Mouse (Mus musculus) ovary, postnatal 10 days (tissue): ENCODE measurements at regions not wholly inside any gene's neighbourhood (a gene's known extent, or its start where the extent isn't known, plus 50 kb on each side); places are given as distances from the start of the nearest gene placed in this dataset.
"Not testable (repeated sequence)": the region's sequence is repeated elsewhere in the genome, so short reads cannot be mapped to it uniquely, and the experiment has no call there.

Source experiments
- DNase-seq: peaks from one replicate; pipeline ENCODE4 v3.0.0; 2022; ENCODE audit warnings: low spot score

DNA sequence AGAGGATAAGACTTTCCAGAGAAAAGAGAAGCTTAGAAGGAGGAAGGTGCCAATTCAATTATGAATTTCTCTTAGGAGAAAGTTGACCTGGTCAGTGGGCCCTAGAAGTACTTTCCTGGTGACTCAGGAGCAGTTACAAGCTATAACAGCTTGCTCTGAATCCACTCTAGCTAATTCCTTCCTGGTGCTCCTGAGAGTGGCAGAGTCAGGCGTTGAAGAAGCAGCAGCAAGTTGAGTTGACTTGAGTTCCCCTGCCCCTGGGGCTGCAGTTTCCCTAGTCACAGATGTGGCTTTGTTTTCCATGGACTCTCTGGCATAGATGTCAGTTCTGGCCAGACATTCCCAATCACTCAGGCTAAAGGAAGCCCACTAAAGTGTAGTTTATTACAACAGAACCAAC, 85.9 kb downstream of the Osr1 start:
- DNase-seq, result no peak

DNA sequence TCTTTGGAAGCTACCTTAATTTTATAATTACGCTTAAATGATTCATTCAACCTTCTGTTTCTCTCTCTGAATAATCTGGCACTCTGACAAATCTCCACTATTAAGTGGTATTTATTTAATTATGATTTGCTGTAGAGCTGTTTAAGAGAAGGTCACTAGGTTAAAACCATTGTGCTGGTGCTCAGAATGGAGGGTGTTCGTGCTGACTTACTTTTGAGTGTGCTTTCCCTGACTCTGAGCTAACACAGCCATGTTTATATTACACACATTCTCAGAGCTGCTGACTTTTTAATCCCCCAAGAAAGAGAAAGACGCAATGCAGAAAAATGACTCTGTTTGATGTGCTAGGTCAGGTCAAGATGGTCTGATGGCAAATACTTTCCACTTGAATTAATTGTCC, 86.4 kb downstream of the Osr1 start:
- DNase-seq, result no peak

DNA sequence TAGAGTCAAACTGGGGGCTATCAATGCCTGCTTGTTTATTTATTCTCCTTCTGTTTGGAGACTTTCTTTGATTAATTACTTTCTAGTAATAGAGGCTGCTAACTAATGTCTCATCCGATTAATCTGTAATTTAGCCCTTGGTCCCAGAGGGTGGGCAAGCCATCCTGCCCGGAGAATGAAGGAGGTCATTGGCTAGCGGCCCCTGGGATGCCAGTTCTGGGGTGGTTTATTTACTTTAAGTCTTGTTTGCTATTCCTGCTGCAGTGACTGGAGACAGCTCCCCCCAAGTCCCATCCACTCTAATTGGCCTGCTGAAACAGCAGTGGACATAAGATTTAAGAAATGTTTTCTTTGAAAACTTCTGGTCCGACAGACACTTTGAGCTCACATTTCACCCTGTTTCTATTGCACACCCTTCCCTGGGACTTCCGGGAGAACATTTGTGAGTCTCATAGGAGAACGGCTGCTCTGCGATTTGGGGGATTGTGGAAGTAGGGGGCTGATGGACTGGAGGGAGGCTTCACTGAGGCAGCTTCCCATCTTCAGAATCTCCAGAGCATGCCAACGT, 87.4 kb downstream of the Osr1 start:
- DNase-seq, result no peak

DNA sequence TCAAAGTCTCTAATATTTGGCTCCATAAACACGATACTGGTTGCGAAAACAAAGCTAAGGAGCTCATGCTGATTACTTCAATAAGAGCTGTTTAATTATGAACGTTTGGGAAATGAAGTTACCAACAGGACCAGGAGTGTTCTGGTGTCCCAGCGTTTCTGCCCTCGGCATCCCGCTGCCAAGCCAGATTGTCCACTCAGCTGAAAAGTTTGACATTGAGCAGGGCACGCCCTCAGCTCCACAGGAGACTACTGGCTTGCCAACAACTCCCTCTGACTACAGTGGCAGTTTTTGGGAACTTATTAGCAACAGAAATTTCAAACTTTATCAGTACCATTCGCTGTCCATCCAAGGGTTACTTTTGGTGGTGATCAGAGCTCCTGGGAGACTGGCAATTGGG, 87.9 kb downstream of the Osr1 start:
- no peak for DNase-seq

DNA sequence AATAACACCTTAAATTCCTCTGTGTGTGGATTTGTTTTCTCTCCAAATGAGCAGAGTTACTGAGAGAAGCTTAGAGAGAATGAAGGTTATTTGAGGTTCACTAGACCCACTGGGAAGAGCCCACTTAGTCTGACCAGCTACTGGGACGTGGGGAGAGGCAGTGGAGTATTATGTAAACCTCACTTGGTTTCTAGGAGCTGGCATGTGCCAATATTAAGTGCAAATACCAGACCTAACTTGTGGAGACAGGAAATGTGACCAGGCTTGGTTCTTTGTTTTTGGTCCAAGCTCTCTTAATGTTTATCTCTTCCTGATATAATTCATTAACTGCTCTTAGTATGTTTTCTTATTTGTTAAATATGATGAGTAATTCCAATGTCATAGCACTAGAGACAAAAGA, 90.4 kb downstream of the Osr1 start:
- no peak for DNase-seq

DNA sequence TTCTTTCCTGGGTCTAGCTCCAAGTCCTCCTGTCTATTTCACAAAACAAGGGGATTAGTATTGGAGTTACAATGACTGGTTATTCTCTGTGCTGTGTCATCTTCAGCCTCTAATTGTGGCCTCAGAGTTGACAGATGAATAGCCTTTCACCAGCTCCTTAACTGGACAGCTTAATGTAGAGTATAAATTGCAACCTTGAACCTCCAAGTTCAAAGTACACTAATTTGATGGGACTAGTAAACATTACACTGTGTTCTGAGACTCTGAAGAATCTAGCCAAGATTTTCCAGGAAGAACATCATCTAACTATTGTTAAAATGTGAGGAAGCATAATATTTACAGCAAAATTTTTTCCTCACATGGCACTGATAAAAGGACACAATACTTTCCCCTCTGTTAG, 118.9 kb downstream of the Osr1 start:
- no peak for DNase-seq

DNA sequence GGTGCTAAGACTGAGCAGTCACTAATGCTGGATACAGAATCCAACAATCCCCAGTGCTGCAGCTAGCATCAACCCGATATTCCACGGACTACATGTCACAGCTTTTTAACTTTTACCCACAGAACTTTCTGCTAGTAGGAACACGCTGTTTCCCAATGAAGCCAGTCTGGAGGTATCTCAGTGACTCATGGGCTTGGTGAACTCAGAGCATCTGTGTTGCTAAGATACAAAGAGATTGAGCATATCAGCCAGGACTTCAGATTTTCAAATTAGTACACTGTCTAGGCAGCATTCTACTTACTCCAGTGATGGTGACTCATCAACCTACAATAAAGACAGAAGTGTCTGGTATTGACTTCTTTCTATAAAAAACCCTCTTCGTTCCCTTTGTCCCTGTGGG, 119.6 kb downstream of the Osr1 start:
- no peak for DNase-seq

DNA sequence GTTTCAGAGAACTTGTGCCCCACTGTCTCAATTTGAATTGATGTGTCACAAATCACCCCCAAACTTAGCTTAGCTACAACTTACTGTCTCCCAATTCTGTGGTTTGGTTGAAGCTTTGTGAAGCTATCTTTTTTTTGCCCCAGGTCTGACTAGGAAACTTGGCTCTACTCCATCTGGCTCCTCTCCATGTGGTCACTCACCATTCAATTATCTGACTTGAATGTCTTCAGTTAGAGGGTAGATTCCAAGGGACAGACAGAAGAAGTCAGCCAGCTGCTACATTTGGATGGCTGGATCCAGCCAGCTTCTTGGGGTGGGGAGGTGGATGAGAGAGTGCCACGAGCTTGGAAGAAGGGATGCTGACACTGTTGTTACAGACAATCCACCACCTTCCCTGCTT, 163.0 kb downstream of the Osr1 start:
- no peak for DNase-seq

DNA sequence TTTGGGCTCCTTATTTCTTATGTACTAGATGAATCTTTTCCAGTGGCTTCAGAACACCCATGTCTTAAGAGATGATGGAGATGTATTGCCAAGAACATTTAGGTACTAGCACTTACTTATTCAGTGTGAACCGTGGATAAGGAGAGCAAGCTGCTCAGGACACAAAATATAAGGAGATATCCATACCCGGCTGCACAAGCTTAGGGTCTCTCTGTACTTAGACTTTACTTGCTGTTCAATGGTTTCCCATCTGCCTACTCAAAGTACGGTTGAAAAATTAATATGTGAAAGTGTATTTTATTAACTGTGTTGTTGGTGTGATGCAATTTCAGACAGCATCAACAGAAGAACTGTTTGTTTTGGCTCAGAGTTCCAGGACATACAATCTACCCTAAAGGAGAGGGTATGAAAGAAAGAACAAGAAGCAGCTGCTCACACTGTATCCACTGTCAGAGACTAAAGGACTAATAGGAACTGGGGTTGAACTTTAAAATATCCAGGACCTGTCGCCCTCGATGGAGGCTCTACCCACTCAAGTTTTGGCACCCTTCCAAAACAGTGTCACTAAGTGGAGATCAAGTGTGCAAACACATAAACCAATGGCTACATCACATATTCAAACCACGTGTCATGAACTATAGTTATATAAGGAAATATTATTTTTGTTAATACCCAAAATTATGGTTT, 174.9 kb downstream of the Osr1 start:
- no peak for DNase-seq

DNA sequence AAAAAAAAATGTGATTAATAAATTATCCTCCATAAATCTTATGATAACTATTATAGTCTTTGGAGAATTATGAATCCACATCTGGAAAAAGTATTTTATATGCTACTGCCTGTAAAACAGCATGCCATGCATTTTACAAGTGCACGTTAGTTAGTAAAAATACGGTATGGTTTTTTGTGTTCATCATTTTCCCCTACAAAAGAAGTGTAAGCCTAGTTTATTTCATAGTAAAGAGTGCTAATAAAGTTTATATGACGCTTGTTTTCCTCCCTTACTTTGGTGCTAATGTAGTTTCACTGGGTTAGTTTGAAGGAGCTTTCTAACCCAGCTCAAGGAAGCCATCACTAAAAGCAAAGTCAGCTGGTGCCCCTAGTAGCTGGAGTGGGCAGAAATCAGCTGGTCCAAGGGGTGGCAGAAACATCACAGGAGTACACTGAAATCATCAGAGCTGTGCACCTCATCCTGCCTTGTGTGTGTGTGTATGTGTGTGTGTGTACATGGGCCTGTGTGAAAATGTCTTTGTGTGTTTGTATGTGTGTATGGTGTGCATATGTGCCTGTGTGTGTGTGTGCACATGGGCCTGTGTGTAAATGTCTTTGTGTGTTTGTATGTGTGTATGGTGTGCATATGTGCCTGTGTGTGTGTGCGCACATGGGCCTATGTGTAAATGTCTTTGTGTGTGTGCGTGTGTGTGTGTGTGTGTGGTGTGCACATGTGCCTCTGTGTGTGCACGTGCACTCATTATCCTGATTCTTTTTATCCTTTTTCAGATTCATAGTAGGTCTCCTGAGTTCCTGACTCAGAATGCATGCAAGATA, 181.6 kb downstream of the Osr1 start:
- no peak for DNase-seq

DNA sequence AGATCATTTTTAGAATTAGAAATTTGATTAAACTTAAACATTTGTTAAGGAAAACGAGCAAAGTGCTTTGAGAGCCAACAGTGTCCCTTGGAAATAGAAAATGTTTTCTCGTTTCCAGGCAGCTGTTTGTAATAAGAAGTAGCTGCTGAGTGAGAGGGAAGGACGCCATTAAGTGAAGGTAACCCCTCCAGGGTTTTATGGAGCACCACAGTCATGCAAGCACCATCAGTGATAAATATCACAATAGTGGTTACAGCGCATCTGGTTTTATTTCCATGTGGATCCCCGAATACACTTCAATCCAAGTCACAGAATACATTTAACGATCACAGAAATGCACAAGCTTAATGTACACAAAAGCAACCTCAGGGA, 182.1 kb downstream of the Osr1 start:
- no peak for DNase-seq

DNA sequence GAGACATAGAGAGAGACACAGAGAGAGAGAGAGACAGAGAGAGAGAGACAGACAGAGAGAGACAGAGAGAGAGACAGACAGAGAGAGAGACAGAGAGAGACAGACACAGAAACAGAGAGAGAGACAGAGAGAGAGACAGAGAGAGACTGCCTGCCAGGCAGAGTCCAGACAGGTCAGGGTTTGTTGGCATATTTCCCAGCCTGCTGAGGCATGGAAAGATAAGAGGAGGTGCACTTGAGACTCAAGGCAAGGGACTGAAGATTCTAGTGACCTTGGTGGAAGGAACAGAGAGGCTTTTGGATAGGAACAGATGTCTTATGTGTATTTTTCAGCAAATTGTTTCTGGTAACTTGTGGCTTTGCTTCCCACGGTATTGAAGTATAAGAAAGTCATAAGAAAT, 186.5 kb downstream of the Osr1 start:
- no peak for DNase-seq

DNA sequence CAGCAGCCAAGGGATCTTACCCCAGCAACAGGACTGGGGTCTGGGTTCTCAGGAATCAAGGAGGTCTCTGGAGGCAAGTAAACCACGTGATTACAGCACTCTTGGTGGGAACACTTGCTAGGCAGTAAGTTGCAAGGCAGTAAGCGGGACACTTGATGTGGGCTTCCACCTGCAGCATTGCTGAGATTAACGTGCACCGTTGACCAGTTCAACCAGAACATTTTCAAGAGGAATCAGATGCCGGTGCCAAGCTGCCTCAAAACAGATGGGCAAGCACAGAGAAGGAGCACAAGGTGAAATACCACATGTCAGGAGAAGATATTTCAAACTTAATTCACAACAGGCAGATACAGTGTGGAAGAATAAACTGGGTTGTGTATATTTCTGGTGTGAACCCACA, 190.9 kb downstream of the Osr1 start:
- DNase-seq, result no peak

DNA sequence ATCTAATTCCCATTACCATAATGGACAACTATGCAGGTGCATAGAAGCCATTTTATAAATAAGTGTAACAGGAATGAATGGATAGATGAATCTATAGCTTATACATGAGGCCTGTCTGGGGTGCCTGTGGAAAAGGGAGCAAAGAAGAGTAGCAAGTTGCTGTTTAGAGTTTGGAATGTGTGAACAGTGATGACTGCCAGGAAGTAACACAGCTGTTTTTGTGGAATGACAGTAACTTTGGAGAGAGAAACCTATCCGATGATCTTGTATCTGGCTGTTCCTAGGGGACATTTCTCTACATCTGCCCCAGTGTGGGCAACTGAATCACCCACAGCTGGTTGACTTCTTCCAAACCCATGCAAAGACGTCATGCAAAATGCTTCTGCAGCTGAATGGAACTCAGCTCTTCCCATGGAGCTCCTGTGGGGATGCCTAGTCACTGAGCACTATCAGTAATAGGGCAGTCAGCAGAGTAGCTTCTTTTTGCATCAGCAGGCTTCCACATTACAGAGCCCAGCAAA, 192.4 kb downstream of the Osr1 start:
- not testable (repeated sequence) for DNase-seq

DNA sequence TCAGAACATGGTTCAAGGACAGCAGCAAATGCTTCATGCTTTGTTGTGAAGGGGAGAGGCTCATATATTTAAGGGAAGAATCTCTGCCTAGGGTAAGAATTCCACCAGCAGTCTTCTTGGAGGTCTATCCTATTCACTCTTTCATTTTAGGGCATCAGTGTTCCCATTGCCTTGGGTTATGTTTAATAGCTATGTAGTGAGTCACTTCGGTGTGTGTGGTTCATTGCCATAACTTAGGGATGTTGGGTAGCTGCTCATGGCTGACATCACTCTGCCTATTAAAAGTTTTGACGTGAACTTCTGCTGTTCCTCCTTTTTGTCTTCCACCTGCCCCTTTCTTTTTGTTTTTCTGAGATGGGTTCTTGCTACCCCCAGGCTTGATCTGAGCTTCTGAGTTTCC, 192.9 kb downstream of the Osr1 start:
- DNase-seq, result no peak

DNA sequence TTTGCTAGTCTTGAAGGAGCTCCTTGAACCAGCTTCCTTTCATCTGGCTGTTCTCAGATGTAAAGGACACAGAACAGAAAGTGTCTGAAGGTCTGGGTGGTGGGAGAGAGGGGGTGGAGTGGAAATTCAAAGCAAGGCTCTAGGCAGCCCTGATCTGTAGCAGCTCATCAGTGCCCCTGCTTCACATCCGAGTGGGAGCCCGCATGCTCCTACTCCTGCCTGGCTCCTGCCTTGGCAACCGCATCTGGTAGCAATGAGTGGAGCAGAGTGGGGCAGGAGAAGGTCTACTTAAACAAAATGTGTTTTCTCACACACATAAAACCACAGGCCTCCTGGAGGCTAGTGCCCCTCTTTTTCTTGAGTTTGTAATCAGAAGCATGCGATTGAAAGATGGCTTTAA, 201.0 kb downstream of the Osr1 start:
- DNase-seq, result no peak

DNA sequence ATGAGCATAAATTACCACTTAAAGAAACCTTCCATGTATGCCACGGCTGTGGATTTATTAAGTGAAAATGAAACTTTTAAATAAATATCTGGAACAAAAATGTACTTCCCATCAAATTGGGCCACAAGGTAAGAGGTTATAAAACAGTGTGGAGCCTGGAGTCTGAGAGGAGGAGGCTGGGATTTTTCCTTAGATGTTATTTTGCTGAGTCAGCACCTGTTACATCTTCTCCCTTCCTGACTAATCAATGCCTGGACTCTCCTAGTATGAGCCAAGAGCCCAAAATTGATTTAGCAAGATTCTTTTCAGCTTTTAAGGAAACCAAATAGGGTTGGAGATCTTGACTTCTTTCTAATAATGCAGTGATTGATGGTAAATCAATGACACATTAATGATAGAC, 203.0 kb downstream of the Osr1 start:
- DNase-seq, result no peak

DNA sequence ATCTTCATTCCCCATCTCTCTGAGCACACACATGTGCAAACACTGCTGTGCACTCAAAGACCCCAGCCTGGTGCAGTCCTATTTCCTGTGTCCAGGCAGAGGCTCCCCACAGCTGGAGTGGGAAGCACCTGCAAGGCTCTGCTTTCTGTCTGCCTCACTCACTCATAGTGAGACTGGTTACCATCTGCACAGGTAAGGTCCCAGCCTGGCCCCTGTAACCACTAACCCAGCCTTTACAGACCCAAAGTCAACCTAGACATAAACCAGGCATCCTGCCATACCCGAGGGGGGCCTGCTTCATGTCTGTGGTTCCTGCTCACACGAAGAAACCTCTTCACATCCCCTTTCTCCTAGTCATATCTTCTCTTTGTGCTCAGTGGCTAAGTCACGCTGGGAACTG, 232.4 kb downstream of the Osr1 start:
- no peak for DNase-seq

DNA sequence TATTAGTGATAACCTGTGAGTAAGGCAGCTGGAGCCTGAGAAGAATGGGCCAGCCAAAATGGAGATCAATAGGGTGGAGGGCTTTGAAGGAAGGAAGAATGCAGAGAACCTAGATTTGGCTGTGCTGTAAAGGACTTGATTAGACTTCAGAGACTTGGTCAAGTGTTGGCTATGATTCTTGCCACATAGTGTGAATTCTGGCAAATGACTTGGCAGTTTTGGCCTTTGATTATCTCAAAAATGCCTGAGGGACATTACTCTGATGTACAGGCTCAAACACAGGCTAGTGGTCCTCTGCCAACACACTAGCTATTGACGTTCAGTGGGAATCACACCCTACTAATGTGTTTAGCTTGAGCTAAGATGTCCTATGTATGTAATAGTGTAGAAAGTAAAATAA, 237.5 kb downstream of the Osr1 start:
- DNase-seq, result no peak

DNA sequence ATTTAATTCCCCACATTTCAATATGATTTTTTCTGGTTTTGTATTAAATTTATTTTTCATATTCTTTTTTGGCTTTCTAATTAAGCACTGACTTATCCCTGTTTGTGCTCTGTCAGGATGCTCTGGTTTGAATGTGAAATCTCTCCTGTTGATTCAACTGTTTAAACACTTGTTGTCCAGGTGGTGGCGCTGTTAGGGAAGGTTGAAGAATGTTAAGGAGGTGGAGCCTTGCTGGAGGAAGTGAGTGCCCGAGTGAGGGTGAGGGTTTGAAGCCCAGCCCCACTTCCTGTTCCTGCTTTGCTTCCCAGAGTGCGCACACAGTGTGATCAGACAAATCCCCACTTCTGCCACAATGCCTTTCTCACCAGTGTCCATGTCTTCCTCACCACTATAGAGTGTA, 263.4 kb downstream of the Osr1 start:
- no peak for DNase-seq

DNA sequence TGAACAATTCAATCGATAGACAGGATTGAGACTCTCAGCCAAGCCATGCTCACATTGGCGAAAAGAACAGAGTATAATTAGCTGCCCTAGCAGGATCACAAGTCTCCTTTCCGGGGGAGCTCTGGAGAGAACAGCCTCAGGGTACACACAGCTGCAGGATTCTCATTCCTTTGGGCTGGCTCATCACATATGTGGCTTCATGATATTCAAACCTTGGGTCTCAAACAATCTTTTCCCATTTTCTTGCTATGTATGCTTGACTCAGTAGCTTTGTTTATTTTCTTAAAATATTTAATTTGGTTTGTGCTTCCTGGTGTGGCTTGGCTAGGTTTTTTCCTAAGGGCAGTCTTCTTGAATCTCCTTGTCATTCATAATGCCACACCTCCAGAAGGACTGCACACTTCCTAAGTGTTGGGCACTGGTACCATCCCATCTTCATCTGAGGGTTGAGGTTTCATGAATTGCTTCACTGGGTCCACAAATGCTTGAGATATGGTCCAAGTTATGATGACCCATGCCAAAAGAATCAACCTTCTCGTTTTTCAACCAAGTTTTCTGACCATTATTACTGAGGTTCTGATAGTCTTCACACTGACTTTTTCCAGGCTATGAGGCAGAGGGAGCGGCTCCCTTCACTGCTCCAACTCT, 269.4 kb downstream of the Osr1 start:
- DNase-seq, result no peak

DNA sequence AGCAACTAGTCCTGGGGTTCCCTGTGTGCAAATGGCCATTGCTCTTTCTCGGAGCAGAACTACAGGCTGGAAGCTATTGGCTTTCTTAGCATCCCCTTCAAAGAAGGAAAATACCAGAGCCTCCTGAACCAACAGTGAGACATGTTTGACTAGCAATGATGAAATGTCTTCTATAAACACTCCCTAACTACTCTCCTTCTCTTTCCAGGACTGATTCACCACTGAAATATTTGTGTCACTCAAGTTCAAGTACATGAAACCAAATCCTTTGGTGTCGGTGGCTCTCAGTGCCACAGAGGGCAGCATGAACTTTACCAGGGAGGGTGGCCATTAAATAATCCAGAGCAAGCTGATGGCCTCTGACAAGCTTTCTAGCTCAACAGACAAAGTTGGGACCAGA, 270.0 kb downstream of the Osr1 start:
- DNase-seq, result no peak

DNA sequence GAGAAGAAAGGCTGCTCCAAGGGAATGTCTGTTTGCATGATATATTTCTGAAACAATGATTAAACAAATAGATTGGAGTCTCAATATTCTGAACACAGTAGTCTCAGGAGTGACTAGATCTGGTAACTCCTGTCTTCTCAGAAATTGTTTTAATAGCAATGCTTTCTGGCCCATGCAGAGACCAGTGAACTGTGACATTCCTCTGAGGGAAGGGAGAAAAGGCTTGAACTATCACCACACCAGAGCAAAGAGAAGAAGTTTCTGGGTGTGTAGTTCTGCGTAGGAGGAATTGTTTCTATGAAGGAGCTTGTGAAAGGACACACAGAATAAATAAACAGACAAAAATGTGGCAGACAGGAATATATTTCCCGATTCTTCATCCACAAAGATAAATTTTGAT, 277.1 kb downstream of the Osr1 start:
- DNase-seq, result no peak
